ENCODE assay signal across 15 mouse cellular contexts in genomic region chr7:96775080-96775486, GRCm38 (mm10).
DNase-seq lines count a peak whose midpoint lies in the region; ATAC-seq and TF ChIP-seq lines count a peak whose summit lies in the region.
"Had no signal": no experiment of that assay in that cellular context is flagged by ENCODE, and none has a peak within 500 bp of the region (broad histone marks: within the 10 kb centered on the region; RNA-seq: fewer than 3 reads in every experiment).

No protein-coding gene starts in this region.

- peaks cover 19% of the 10 kb centered on the region for H3K4me1 ChIP-seq in heart, embryonic 10.5 days
- peaks cover 34% of the 10 kb centered on the region for H3K4me1 ChIP-seq in embryonic facial prominence, embryonic 13.5 days
- H3K4me1 ChIP-seq in limb, embryonic 14.5 days (ENCODE audit: control insufficient read depth, insufficient read depth, low read length), result peaks cover 33% of the 10 kb centered on the region
- H3K4me1 ChIP-seq in liver, embryonic 12.5 days, result peaks cover 43% of the 10 kb centered on the region

- peak; percentile 33; the same call in 1 of the 2 replicates for ATAC-seq in embryonic facial prominence, embryonic 13.5 days (ENCODE audit: insufficient number of reproducible peaks, insufficient read depth, low FRiP score, low TSS enrichment, low read depth)
- ATAC-seq in limb, embryonic 14.5 days (ENCODE audit: low FRiP score, low read depth), result peak; percentile 82
- ATAC-seq in liver, embryonic 12.5 days, result no peak
- ATAC-seq: liver, postnatal 0 days had no signal

- peaks cover 30% of the 10 kb centered on the region; the same call in 1 of the 2 replicates for H3K27me3 ChIP-seq in heart, embryonic 10.5 days (ENCODE audit: insufficient read depth, poor library complexity, severe bottlenecking)
- H3K27me3 ChIP-seq in embryonic facial prominence, embryonic 13.5 days, result no peaks in the 10 kb centered on the region
- no peaks in the 10 kb centered on the region for H3K27me3 ChIP-seq in limb, embryonic 14.5 days (ENCODE audit: control insufficient read depth, insufficient read depth, low read length)
- 0 out of 2 replicates have a peak, but pooled peaks cover 4% of the 10 kb centered on the region for H3K27me3 ChIP-seq in liver, embryonic 12.5 days (replicated peaks)

- intact Hi-C loops in heart, postnatal 10 days (cut with DNase I), result loop anchor here (5.0 kb wide), 1 partner anchor 258 kb away; no protein-coding TSS in a partner anchor

- H3K27ac ChIP-seq in heart, embryonic 10.5 days, result peak overlapping the region; percentile 52
- peak overlapping the region; percentile 90 for H3K27ac ChIP-seq in embryonic facial prominence, embryonic 13.5 days
- peak overlapping the region; percentile 58 for H3K27ac ChIP-seq in limb, embryonic 14.5 days (replicated peaks; ENCODE audit: low read depth, low read length)
- H3K27ac ChIP-seq in liver, embryonic 12.5 days, result no peak overlapping the region

- DNase-seq in heart, embryonic 10.5 days (ENCODE audit: low spot score), result no peak
- DNase-seq in heart, postnatal 10 days, result no peak
- peak; percentile 52 to 72 for DNase-seq in kidney, postnatal 4 days
- DNase-seq in kidney, postnatal 25 days, result no peak
- DNase-seq in limb, embryonic 14.5 days (ENCODE audit: low spot score), result peak; percentile 65
- DNase-seq in frontal cortex, postnatal 14 days (ENCODE audit: low spot score in 2 of 2), result no peak
- DNase-seq: B cell, adult 2 months; cerebellum, adult 9-10 months; gastrocnemius, postnatal 10 days; liver, postnatal 0 days; midbrain, embryonic 14.5 days; right cerebral cortex, postnatal 4 days had no signal

- no peak for TF ChIP-seq POLR2A in limb, embryonic 14.5 days (IDR thresholded peaks at IDR 0.05; ENCODE audit: borderline replicate concordance, extremely low read depth, insufficient read depth, insufficient read length)

- 0 out of 2 replicates have a peak, but pooled peaks cover 4% of the 10 kb centered on the region for H3K9me3 ChIP-seq in heart, embryonic 10.5 days
- peaks cover 4% of the 10 kb centered on the region; the same call in 1 of the 2 replicates for H3K9me3 ChIP-seq in embryonic facial prominence, embryonic 13.5 days
- 0 out of 2 replicates have a peak, but pooled peaks cover 3% of the 10 kb centered on the region for H3K9me3 ChIP-seq in limb, embryonic 14.5 days (ENCODE audit: control insufficient read depth, low read length)
- no peaks in the 10 kb centered on the region for H3K9me3 ChIP-seq in liver, embryonic 12.5 days (replicated peaks)

- peak overlapping the region; percentile 34 for H3K4me2 ChIP-seq in embryonic facial prominence, embryonic 13.5 days
- H3K4me2 ChIP-seq in limb, embryonic 14.5 days (replicated peaks; ENCODE audit: low read depth, low read length, severe bottlenecking), result peak overlapping the region; percentile 4; the same call in 1 of the 2 replicates
- no peak overlapping the region for H3K4me2 ChIP-seq in liver, embryonic 12.5 days

- WGBS in heart, embryonic 10.5 days, result 61% methylated on average over 6 of the region's 6 CpGs
- WGBS in embryonic facial prominence, embryonic 13.5 days, result 12% methylated on average over 6 of the region's 6 CpGs
- WGBS in limb, embryonic 14.5 days, result 9% methylated on average over 6 of the region's 6 CpGs
- WGBS in liver, embryonic 12.5 days (ENCODE audit: insufficient replicate concordance), result 61% methylated on average over 6 of the region's 6 CpGs

- peaks cover 13% of the 10 kb centered on the region; the same call in 1 of the 2 replicates for H3K36me3 ChIP-seq in heart, embryonic 10.5 days
- peaks cover 15% of the 10 kb centered on the region for H3K36me3 ChIP-seq in embryonic facial prominence, embryonic 13.5 days
- H3K36me3 ChIP-seq in limb, embryonic 14.5 days (ENCODE audit: control insufficient read depth, insufficient read depth, low read length), result peaks cover 3% of the 10 kb centered on the region; the same call in 1 of the 2 replicates
- H3K36me3 ChIP-seq in liver, embryonic 12.5 days, result no peaks in the 10 kb centered on the region
- H3K36me3 ChIP-seq: G1E had no signal

- H3K9ac ChIP-seq in embryonic facial prominence, embryonic 13.5 days, result 0 out of 2 replicates have a peak overlapping the region, but pooled peaks have one; percentile 36
- H3K9ac ChIP-seq in limb, embryonic 14.5 days (ENCODE audit: low read depth, low read length, severe bottlenecking), result no peak overlapping the region
- no peak overlapping the region for H3K9ac ChIP-seq in liver, embryonic 12.5 days
- H3K9ac ChIP-seq: liver, postnatal 0 days had no signal

- no peak overlapping the region for H3K4me3 ChIP-seq in heart, embryonic 10.5 days
- H3K4me3 ChIP-seq in embryonic facial prominence, embryonic 13.5 days, result no peak overlapping the region
- H3K4me3 ChIP-seq in limb, embryonic 14.5 days (replicated peaks; ENCODE audit: low read length), result no peak overlapping the region
- H3K4me3 ChIP-seq in liver, embryonic 12.5 days, result no peak overlapping the region

Comparison
In these comparisons a context has a peak if more than half of its experiments do, and no peak if none do; other contexts are left out.
1. DNase-seq: peak in kidney, postnatal 4 days (2 of 2) and limb, embryonic 14.5 days (single experiment); none in heart, embryonic 10.5 days (single experiment), heart, postnatal 10 days (0 of 2), kidney, postnatal 25 days (0 of 2) and frontal cortex, postnatal 14 days (0 of 2).